Mouse (Mus musculus): ENCODE measurements around the gene Cdh26. TPM values are rescaled to one million over a fixed set of nuclear protein-coding genes. Genes with fewer than 3 reads are reported as not detected.

Gene Cdh26
- total and polyA plus RNA-seq, 3 experiments, result not detected

DNA sequence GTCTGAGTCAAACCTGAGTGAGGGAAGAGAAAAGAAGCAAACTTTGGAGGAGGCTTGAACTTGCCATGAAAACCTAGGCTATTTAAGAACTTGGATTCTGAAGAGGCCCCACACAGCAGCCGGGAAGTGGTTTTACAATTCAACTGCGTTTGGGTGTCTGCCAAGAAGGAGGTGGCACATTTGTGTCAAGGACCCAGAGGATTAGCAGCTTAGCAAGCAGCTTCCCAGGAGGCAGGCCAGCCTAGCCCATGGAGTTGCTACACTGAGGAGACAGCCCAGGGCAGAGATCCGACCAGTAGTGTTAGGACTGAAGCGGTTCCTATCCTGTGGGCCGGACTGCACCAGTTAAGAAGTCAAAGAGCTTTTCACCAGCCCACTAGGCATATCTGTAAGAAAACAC lies 68.1 kb downstream of the Cdh26 start:
- Histone ChIP-seq H3K9me3 (replicated peaks; ENCODE audit: insufficient read depth, low read length) (no peaks in the 10 kb centered on the region), H3K36me3 (ENCODE audit: control insufficient read depth in 1 of 2, insufficient read depth in 2 of 2, low read length in 2 of 2) (no peaks in the 10 kb centered on the region), H3K4me3 (ENCODE audit: control insufficient read depth in 1 of 2, insufficient read depth in 1 of 2, low read depth in 2 of 2, low read length in 2 of 2) (no peak overlapping the region), H3K79me2 (ENCODE audit: control insufficient read depth, insufficient read depth, low read length, poor library complexity) (no peaks in the 10 kb centered on the region), H3K27me3 (ENCODE audit: control insufficient read depth in 1 of 2, insufficient read depth in 2 of 2, low read length in 2 of 2) (no peaks in the 10 kb centered on the region), H3K27ac (ENCODE audit: control insufficient read depth, low read depth, low read length) (no peak overlapping the region), H3K9ac (ENCODE audit: control insufficient read depth, low read depth, low read length, poor library complexity, severe bottlenecking) (no peak overlapping the region), H3K4me1 (ENCODE audit: control insufficient read depth in 1 of 2, insufficient read depth in 2 of 2, low read length in 2 of 2) (no peaks in the 10 kb centered on the region)
- TF ChIP-seq TCF12 (IDR thresholded peaks at IDR 0.05; ENCODE audit: low read depth, low read length) (no peak), RCOR1 (IDR thresholded peaks at IDR 0.05; ENCODE audit: low read depth, low read length) (no peak), TBP (IDR thresholded peaks at IDR 0.05; ENCODE audit: low read depth, low read length) (no peak), GATA1 (IDR thresholded peaks at IDR 0.05; ENCODE audit: low read depth, low read length) (no peak), MAX (IDR thresholded peaks at IDR 0.05; ENCODE audit: low read length) (no peak), KAT2A (conservative IDR thresholded peaks at IDR 0.05; ENCODE audit: low read depth, low read length) (no peak), NELFE (IDR thresholded peaks at IDR 0.05; ENCODE audit: low read depth, low read length) (no peak), USF1 (IDR thresholded peaks at IDR 0.05; ENCODE audit: low read depth, low read length) (no peak), CTCF (IDR thresholded peaks at IDR 0.05 in 2 of 3, conservative IDR thresholded peaks at IDR 0.05 in 1 of 3; ENCODE audit: control insufficient read depth in 1 of 3, insufficient read depth in 1 of 3, low read depth in 2 of 3, low read length in 3 of 3, poor library complexity in 1 of 3, severe bottlenecking in 1 of 3) (no peak), EP300 (IDR thresholded peaks at IDR 0.05; ENCODE audit: low read depth in 1 of 2, low read length in 2 of 2) (no peak), HCFC1 (IDR thresholded peaks at IDR 0.05; ENCODE audit: low read depth, low read length) (no peak)
- DNase-seq (ENCODE audit: low read depth, low spot score), result no peak

DNA sequence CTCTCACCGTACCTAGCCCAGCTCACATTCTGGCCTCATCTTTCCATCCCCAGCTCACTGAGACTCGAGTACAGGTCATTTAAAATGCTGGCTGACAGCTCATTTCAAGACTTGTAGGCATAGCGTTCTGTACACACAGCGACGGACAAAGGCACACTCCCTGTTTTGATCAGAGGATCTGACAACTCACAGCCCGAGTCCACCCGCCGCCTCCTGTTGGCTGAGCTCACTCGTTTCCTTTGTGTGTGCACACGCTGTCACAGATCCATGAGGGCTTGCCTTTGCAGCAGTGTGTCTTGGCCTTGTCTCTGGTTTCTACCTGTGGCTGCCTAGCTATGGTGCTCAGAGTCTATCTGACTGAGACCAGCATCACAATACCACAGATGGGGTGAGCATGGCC lies 72.1 kb downstream of the Cdh26 start:
- Histone ChIP-seq H3K27me3 (ENCODE audit: control insufficient read depth in 1 of 2, insufficient read depth in 2 of 2, low read length in 2 of 2) (no peaks in the 10 kb centered on the region), H3K36me3 (ENCODE audit: control insufficient read depth in 1 of 2, insufficient read depth in 2 of 2, low read length in 2 of 2) (no peaks in the 10 kb centered on the region), H3K9ac (ENCODE audit: control insufficient read depth, low read depth, low read length, poor library complexity, severe bottlenecking) (no peak overlapping the region), H3K27ac (ENCODE audit: control insufficient read depth, low read depth, low read length) (no peak overlapping the region), H3K9me3 (replicated peaks; ENCODE audit: insufficient read depth, low read length) (no peaks in the 10 kb centered on the region), H3K4me1 (ENCODE audit: control insufficient read depth in 1 of 2, insufficient read depth in 2 of 2, low read length in 2 of 2) (no peaks in the 10 kb centered on the region), H3K4me3 (ENCODE audit: control insufficient read depth in 1 of 2, insufficient read depth in 1 of 2, low read depth in 2 of 2, low read length in 2 of 2) (no peak overlapping the region), H3K79me2 (ENCODE audit: control insufficient read depth, insufficient read depth, low read length, poor library complexity) (no peaks in the 10 kb centered on the region)
- TF ChIP-seq GABPA (IDR thresholded peaks at IDR 0.05; ENCODE audit: low read depth, low read length) (no peak), USF2 (IDR thresholded peaks at IDR 0.05; ENCODE audit: borderline replicate concordance in 1 of 2, insufficient read depth in 1 of 2, low read depth in 1 of 2, low read length in 2 of 2) (no peak), BHLHE40 (IDR thresholded peaks at IDR 0.05; ENCODE audit: borderline replicate concordance, low read depth, low read length) (no peak), SIN3A (IDR thresholded peaks at IDR 0.05; ENCODE audit: low read length) (no peak), POLR2AphosphoS2 (IDR thresholded peaks at IDR 0.05; ENCODE audit: low read length) (no peak), CHD1 (IDR thresholded peaks at IDR 0.05; ENCODE audit: low read depth, low read length) (no peak), ZMIZ1 (IDR thresholded peaks at IDR 0.05; ENCODE audit: low read depth, low read length) (no peak), ZC3H11A (IDR thresholded peaks at IDR 0.05; ENCODE audit: low read depth, low read length) (no peak), USF1 (IDR thresholded peaks at IDR 0.05; ENCODE audit: low read depth, low read length) (no peak), MAFK (IDR thresholded peaks at IDR 0.05; ENCODE audit: borderline replicate concordance, low read depth, low read length) (no peak), TAL1 (IDR thresholded peaks at IDR 0.05; ENCODE audit: low read length) (no peak), GATA1 (IDR thresholded peaks at IDR 0.05; ENCODE audit: low read depth, low read length) (no peak), MAZ (IDR thresholded peaks at IDR 0.05; ENCODE audit: low read depth, low read length) (no peak), MAX (IDR thresholded peaks at IDR 0.05; ENCODE audit: low read length) (no peak), TCF12 (IDR thresholded peaks at IDR 0.05; ENCODE audit: low read depth, low read length) (no peak)
- no peak for DNase-seq (ENCODE audit: low read depth, low spot score)

All from MEL (cell line).